Mouse (Mus musculus) Muller cell, postnatal 12 days (primary cell): Measurements from ENCODE around the gene Slc22a17.
A peak's percentile ranks its signal among the peaks of the same experiment; 100 is the strongest.

Experiments used
- DNase-seq: peaks from one replicate; pipeline ENCODE4 v3.0.0-alpha.2; 2015; ENCODE audit errors: inconsistent ontology term

Gene Slc22a17

DNA sequence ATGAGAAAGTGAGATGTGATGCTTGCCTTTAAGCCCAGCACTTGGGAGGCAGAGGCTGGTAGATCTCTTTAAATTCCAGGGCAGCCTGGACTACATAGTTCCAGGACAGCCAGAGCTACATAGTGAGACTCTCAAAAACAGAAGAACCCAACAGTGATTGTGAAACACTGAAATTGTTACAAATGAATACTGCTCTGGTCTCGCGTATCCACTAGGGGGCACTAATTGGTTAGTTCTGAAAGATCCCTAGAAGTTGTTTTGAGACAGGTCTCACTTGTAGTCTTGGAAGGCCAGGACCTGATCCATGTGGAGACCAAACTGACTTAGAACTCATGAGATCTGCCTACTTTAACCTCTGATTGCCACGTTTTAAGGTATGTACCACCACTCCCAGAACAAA lies 12.5 kb downstream of the Slc22a17 start:
- DNase-seq, result peak; percentile 73

DNA sequence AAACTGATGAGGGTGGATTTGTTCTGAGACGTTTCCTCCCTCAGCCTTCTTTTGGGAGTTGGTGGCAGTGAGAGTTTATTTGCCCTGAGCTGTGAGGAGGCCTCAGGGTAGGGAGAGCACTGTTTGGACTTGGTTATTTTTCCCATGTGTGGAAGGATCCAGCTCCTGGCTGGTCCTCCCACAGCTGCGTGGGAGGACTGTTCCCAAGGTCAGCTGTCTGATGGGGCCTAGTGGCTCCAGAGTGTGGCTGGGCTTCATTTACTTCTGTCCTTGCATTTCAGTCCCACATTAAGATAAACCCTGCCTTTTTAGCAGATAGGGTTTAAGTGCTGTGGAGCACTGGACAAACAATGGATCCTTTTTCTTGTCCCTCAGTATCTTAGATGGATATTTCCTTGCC lies 15.5 kb downstream of the Slc22a17 start:
- no peak for DNase-seq

DNA sequence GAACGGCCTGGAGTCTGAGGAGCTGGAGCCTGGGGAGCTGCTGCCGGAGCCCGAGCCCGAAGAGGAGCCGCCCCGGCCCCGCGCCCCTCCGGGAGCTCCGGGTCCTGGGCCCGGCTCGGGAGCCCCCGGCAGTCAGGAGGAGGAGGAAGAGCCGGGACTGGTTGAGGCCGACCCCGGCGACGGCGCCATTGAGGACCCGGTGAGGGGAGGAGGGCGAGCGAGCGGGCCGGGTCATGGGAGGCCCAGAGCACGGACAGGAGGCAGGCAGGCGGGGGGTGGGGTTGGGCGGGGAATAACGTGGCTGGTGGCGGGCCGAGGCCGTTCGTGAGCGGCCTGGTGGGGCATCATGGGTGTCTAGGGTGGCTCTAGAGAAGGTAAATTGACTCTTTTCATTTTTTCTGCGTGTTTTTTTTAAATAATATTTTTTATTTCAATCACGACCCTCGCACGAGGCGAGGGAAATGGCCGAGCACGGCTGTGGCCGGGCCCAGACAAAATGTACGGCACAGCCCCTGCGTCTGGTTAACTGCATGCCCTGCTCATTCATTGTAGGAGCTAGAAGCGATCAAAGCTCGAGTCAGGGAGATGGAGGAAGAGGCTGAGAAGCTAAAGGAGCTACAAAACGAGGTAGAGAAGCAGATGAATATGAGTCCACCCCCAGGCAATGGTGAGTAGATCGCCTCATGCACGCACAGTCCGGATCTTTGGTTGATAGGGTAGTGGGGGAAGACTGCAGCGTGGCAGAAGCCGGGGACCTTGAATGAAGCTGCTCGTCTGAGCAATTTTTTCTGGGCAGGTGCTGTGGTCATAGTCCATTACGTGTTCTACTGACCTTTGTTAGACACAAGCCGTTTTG lies 18.4 kb downstream of the Slc22a17 start:
- peak; percentile 77 for DNase-seq

DNA sequence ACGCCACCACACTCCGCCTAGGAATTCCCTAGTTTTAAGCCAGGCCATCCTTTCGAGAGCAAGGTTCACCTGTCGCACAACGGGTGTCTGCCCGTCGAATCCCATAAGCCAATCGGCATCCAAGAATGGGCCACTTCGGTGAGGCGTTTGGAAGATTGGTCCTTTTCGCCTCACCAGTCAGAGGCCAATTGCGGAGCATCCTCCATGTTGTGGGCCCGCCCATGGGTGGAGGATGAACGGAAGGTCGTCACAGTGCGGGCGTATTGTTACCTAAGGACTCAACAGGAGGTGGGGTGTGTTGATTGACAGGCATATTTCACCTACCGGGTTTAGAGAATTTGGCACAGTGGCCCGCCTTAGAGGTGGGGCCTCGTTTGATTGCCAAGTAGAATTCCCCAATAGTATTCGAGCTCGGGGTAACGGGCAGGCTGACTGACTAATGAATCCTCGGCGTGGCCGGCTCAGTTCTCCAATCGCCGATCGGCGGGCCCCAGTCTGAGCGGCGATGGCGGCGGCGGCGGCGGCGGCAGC lies 19.2 kb downstream of the Slc22a17 start:
- DNase-seq, result peak; percentile 99

DNA sequence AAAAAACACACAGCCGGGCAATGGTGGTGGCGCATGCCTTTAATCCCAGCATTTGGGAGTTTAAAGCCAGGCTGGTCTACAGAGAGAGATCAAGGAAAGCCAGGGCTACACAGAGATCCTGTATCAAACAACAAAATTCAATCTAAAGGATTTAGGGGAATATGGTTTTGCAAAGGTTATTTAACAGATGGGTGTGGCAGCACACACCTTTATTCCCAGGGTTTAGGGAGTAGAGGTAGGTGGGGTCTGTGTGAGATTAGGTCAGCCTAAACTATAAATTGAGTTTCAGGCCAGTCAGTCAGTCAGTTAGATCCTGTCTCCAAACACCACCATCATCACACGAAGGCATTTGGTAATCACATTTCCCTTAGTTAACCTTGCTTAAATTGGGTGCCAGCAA lies 20.7 kb downstream of the Slc22a17 start, which contains the start of gene Pabpn1:
Gene Pabpn1, plus strand, starts transcription at position 301 of the 400 bp plus-strand sequence.
- no peak for DNase-seq

DNA sequence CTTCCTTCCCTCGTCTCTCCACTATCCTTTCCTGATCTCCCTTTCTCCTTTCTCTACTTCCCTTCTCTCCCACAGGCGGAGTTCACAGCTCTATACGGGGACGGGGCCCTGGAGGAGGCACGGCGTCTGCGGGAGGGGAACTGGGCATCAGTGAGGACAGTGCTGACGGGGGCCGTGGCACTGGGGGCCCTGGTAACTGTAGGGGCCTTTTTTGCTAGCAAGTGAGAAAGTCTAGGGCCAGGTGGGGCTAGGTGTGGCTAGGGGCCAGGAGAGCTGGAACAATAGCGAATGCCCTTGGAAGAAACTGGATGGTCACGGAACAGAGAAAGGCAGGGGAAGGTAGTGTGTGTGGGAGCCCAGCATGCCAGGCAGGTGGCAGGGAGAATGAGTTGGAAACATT lies 27.6 kb downstream of the Slc22a17 start:
- DNase-seq, result no peak

DNA sequence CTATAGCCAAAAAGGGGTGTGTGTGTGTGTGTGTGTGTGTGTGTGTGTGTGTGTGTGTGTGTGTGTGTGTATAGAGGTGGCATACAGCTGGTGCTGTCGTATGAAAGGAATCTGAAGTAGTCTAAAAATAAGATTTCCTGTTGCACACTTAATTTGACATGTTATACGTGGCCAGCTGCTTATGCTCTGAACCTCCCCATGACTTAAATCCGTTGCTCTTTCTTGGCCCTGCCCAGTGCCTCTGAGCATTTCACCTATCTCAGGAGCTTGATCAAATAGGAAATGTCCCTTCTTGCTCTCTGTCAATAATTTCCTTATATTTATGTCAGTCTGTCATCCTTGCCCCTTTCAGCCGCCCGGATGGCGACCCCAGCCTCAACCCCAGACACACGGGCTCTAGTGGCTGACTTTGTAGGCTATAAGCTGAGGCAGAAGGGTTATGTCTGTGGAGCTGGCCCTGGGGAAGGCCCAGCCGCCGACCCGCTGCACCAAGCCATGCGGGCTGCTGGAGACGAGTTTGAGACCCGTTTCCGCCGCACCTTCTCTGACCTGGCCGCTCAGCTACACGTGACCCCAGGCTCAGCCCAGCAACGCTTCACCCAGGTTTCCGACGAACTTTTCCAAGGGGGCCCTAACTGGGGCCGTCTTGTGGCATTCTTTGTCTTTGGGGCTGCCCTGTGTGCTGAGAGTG lies 28.8 kb downstream of the Slc22a17 start:
- no peak for DNase-seq

DNA sequence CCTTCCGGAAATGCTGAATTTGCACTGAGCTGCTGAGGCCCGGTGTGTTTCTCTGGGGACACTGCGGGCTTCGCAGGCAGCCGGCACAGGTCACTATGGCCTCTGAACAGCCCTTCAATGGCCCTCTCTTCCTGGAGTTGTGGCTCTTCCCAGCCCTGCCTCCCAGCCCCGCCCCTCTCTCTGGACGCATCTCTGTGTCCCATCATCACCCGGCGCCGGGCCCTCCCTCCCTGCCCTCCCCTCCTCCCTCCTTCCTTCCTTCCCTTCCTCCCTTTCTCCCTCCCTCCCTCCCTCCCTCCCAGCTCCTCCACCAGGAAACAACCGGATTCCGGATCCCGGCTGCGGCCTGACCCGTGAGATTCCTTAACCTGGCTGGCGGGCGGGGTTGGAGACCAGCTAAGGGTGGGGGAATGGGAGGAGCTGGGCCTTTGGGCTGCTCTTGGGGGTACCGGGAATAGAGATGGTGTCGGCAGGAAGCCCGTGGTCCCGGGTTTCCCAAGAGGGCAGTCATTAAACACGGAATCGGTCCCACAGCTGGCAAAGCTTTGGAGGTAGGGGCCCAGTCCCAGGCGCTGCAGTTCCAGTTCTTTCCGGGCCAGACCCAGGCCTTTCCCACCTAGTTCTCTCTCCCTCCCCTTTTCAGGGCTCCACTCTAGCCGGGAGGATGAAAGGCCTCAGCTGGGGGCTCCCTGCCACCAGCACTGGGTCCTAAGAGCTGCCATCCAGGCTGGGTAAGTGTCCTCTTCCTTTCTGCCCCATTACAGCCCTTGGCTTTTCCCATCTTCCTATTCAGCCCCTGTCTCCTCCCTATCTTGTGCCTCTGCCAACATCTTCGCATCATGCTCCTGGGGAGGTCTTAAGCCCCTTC lies 29.5 kb downstream of the Slc22a17 start, which contains the start of the genes Bcl2l2 and Gm20521:
Gene Bcl2l2, plus strand, starts transcription at position 224 of the 868 bp plus-strand sequence.
Gene Gm20521, plus strand, starts transcription at position 288 of the 868 bp plus-strand sequence.
- peak; percentile 97 for DNase-seq

DNA sequence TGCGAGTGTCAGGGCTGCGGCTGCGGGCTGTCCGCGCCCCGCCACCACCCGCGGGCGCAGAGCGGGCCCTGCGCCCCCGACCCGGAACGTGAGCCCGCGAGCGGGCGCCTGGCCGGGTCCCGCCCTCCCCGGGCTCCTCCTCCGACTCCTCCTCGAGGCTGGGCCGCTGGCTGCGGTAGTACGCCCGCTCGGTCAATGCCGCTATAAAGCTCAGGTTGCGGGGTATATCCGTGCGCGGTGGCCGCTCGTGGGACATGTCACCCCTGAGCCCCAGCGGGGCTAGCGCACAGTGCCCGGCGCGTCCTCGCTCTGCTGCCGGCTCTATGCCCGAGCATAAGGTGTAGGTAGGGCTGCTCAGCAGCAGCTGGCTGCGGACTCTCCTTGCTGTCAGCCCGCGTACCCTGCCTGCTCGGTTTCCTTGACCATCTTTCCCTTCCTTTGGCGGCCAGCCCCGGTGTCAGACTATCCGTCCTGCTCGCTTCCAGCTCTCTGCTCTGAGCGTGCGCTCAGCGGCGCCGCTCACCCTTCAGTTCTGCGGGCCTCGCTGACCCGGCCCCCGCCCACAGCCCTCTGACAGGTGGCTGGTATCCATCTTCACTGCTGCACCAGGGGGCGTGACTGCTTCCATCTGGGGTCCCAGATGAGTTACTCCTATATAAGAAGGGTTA lies 35.8 kb downstream of the Slc22a17 start, which contains the start of gene Ppp1r3e:
Gene Ppp1r3e, minus strand, starts transcription at position 503 of the 668 bp plus-strand sequence.
- DNase-seq, result peak; percentile 80

DNA sequence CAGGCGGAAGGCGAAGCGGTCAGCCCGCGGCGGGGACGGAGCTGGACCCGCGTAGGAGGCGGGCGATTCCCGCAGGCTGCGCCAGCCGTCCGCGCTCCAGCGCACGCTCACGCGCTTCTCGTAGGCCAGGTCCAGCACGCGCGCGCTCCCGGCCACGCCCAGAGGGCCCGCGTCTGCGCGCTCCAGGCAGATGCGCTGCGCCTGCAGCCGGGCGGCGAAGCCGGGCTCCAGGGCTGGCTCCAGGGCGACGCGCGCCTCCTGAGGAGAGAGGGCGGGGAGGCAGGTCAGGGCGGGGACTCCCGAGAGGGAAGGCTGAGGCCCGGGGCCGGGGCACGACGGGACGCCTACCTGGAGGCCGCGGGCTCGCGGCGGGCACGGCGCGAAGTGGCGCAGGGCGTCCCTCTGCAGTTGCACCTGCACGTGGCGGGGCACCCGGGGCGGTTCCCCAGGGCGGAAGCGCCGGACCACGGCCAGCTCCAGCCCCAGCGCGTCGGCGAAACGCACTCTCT lies 36.3 kb downstream of the Slc22a17 start:
- DNase-seq, result peak; percentile 95

DNA sequence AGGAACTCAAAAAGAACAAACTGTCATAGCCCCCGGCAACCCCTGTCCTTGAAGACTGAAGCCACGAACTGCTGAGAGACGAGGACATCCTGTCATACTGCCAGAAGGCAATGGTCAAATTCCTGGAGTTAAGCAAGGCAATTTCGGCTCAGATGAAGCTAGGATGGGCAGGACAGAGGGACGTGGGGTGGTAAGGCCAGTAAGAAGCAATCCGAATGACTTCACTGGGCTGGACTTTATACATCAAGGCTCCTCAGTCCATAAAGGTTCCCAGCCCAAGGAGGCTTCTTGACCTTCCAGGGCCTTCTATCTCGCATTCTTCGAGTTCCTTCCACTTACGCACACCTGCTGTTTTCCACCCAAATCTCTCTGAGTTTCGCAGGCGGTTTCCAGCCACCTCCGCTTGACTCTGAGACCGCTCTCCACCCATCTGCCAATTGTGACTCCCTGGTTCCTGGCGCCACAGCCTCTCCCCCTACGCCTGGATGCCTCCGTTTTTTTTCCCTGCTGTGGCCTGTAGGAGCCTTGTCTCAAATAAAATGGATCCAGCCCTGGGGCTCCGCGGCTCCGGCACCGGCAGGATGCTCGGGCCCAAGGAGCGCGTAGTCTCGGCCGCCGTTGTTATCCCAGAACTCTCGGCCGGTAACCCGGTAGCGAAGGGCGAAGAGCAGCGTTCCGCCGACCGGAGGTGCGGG lies 36.9 kb downstream of the Slc22a17 start:
- no peak for DNase-seq

DNA sequence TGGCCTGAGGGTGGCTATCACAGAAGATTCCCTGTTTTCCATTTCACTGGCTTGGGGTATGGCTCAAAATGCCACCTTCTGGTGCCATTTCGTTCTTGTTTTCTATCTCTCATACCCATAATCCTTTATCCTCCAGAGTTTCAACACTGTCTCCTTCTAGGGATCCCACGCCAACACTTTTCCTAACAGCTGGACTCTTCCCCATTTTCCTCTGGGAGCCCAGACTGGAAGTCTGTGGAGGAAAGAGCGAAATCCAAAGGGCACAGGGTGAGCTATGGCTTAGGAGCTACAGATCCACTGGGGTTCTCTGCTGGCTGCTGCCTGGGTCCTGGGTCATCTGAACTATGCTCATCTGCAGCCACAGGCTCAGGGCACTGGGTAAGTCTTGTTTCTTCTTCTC lies 38.8 kb downstream of the Slc22a17 start:
- DNase-seq, result no peak

DNA sequence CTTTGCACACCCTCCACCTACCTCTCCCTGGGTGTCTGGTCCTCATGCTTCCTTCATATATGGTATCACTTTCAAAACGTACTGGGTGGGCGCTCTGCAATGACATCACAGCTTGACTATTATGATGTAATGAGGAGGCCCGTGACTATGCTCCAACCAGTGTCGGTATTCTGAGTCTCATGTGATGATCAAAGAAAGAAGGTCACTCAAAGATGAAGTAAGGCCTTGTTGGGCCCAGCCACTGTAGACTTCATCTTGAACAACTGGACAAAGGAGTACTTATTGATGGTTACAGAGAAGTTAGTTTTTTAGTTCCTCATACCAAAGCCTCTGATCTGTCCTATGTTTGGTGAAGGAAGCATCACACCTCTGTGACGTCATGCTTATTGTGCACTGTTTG lies 42.1 kb downstream of the Slc22a17 start, which contains the start of gene Homez:
Gene Homez, minus strand, starts transcription at position 101 of the 400 bp plus-strand sequence.
- no peak for DNase-seq

DNA sequence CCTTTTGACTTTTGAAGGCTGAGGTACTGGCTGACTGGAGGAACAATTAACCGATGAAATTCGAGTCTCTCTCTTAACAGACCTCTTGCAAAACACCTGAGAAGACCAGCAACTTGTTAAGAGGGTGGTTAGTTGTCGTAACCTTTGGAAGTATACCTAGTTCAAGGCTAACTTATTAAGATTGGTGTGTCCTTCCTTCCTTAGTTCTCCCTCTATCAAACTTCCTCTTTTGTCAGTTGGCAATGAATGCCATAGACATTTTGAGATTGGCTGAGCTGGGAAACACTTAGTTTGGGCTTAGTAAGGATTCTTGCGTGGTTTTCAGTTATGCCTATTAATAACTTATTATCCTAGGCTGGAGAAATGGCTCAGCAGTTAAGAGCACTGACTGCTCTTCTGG lies 44.9 kb downstream of the Slc22a17 start:
- no peak for DNase-seq

DNA sequence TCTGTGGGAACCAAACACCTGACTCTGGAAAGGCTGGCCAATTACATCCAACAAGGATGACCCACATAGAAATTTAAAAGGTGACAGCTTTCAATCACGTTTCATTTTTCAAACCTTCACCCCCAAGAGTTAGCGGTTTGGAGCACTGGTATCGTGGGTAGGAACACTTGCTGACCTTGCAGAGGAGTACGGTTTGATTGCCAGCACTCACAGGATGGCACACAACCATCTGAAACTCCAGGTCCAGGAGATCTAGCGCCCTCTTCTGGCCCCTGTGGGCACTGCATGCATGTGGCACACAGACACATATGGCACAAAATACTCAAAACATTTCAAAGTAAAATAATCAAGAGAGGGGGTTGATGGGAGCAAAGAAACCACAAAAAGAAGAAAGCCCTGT lies 46.0 kb downstream of the Slc22a17 start:
- DNase-seq, result no peak

DNA sequence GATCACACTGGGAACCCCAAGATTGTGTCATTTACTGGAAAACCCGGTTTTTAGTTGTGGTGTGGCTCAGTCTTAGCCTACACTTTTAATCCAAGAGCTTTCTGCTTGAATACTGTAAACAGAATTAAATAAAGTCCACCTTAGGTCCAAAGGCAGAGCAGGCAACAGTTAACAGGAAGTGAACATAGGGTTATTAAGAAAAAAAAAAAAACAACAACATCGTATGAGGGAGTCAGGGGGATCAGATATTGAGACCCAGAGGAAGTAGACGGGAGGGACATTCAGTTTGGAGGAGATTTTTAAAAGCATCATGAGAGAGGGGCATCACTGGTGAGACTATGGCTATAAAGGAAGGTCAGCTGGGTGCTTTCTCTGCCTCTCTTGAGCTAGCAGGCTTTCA lies 46.7 kb downstream of the Slc22a17 start:
- no peak for DNase-seq

DNA sequence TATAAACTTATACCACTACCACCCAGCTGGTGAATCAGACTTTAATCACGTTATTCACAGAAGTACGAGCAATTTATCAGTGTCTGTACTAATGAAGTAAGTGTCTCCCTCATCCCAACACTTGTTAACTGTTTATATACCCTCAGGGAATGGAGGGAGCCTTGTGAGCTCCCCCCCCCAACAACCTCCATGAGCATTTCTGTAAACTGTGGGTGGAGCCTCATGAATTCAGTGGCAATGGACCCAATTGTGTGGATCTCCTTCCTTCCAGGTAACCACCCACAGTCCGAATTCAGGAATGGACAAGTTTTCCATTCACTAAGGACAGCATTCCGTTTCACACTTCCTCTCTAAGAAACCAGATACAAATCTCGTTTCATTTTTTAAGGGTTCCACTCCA lies 47.3 kb downstream of the Slc22a17 start:
- no peak for DNase-seq

DNA sequence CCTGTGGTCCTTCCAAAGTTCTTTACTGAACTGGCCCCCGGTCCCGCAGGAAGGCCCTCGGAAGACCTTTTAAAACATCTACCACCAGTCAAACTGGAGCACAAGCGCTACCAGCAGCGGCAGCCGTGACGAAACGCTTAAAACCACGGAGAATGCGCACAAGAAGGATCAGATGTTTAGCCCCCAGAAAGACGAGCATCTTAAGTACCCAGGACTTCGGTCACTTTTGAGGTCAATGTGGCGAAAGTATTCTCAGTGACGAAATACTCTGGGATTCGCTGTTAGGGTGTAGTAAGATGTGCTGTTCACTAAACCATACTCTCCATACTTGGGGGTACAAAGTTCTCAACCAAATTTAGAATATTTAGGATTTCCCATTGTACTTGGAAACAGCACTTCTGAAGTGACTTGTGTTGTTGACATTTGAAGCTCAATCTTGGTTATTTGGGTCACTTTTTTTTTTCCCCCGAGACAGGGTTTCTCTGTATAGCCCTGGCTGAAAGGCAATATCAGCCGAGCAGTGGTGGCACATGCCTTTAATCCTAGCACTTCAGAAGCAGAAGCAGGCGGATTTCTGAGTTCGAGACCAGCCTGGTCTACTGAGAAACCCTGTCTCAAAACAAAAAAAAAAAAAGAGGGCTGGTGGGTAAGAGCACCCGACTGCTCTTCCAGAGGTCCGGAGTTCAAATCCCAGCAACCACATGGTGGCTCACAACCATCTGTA lies 48.5 kb downstream of the Slc22a17 start:
- no peak for DNase-seq
